Mouse (Mus musculus): ENCODE measurements at regions not wholly inside any gene's neighbourhood (a gene's known extent, or its start where the extent isn't known, plus 50 kb on each side); places are given as distances from the start of the nearest gene placed in this dataset.

DNA sequence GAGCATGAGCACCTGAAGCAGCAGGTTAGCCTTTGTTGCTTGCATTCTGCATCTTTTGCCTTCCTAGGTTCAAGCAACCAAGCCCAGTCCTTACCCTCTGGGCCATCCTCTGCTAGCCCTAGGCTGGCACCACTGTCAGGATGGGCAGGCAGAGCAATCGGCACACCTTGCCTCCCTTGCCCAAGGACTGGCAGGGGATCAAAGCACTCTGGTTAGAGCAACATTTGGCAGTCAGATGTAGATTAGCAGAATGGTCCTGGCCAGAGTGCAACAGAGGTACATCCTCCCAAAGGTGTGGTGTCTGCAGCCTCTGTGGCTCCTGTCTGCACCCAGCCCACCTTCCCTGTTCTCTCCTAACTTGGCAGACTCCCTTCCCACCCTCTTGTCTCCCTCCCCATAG is 244.9 kb upstream of the Maf start:
- Histone ChIP-seq H3K36me3 (ENCODE audit: control insufficient read depth, insufficient read depth, low read length) (no peaks in the 10 kb centered on the region), H3K4me2 (ENCODE audit: low read length) (no peak overlapping the region), H3K4me3 (ENCODE audit: low read depth, low read length) (no peak overlapping the region), H3K4me1 (replicated peaks; ENCODE audit: control insufficient read depth, insufficient read depth, low read length) (no peaks in the 10 kb centered on the region), H3K9me3 (ENCODE audit: control insufficient read depth, low read length) (no peaks in the 10 kb centered on the region), H3K9ac (ENCODE audit: low read length) (no peak overlapping the region), H3K27ac (ENCODE audit: low read depth) (no peak overlapping the region), H3K27me3 (replicated peaks; ENCODE audit: control insufficient read depth, insufficient read depth, low read length) (no peaks in the 10 kb centered on the region)
- WGBS: 82% methylated on average over 1 of the region's 1 CpGs
- ATAC-seq (replicated peaks; ENCODE audit: low FRiP score, low TSS enrichment, low read depth) (no peak), DNase-seq (ENCODE audit: low spot score) (no peak)

DNA sequence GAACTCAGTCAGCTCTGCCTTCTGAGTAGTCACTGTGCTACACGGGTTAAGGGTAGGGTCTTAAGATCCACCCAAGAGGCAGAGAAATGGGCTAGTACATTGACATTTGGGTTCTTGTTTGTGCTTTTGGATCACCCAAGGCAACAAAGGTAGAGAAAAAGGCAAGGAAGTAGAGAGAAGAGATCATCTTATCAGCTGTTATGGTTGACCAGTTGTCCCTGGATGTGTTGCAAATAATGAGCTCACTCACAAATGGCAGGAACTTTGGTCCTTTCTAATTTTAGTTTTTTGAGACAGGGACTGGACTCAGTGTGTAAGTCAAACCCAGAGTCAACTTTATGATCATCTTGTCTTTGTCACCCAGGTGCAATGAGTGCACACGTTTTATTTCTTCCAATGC is 241.3 kb upstream of the Maf start:
- H3K27ac ChIP-seq (ENCODE audit: low read depth): no peak overlapping the region
- H3K4me1 ChIP-seq (replicated peaks; ENCODE audit: control insufficient read depth, insufficient read depth, low read length): no peaks in the 10 kb centered on the region
- 82% methylated on average over 2 of the region's 2 CpGs for WGBS
- H3K9ac ChIP-seq (ENCODE audit: low read length): no peak overlapping the region
- no peak for DNase-seq (ENCODE audit: low spot score)
- no peaks in the 10 kb centered on the region for H3K36me3 ChIP-seq (ENCODE audit: control insufficient read depth, insufficient read depth, low read length)
- no peak overlapping the region for H3K4me2 ChIP-seq (ENCODE audit: low read length)
- no peaks in the 10 kb centered on the region for H3K9me3 ChIP-seq (ENCODE audit: control insufficient read depth, low read length)
- no peaks in the 10 kb centered on the region for H3K27me3 ChIP-seq (replicated peaks; ENCODE audit: control insufficient read depth, insufficient read depth, low read length)
- no peak overlapping the region for H3K4me3 ChIP-seq (ENCODE audit: low read depth, low read length)
- no peak for ATAC-seq (replicated peaks; ENCODE audit: low FRiP score, low TSS enrichment, low read depth)

- no peaks in the 10 kb centered on the region for H3K9me3 ChIP-seq (ENCODE audit: control insufficient read depth, low read length)
- no peak overlapping the region for H3K4me2 ChIP-seq (ENCODE audit: low read length)
- H3K27ac ChIP-seq (ENCODE audit: low read depth): no peak overlapping the region
- no peaks in the 10 kb centered on the region for H3K27me3 ChIP-seq (replicated peaks; ENCODE audit: control insufficient read depth, insufficient read depth, low read length)
- no peak overlapping the region for H3K9ac ChIP-seq (ENCODE audit: low read length)
- WGBS: 90% methylated on average over 2 of the region's 2 CpGs
- DNase-seq (ENCODE audit: low spot score) (no peak), ATAC-seq (replicated peaks; ENCODE audit: low FRiP score, low TSS enrichment, low read depth) (no peak)
- no peaks in the 10 kb centered on the region for H3K36me3 ChIP-seq (ENCODE audit: control insufficient read depth, insufficient read depth, low read length)
- H3K4me3 ChIP-seq (ENCODE audit: low read depth, low read length): no peak overlapping the region
- H3K4me1 ChIP-seq (replicated peaks; ENCODE audit: control insufficient read depth, insufficient read depth, low read length): peaks cover 7% of the 10 kb centered on the region; the same call in 1 of the 2 replicates
Measured at GRCm38 (mm10) chr8:115948036-115948435, 240.4 kb upstream of the Maf start.

DNA sequence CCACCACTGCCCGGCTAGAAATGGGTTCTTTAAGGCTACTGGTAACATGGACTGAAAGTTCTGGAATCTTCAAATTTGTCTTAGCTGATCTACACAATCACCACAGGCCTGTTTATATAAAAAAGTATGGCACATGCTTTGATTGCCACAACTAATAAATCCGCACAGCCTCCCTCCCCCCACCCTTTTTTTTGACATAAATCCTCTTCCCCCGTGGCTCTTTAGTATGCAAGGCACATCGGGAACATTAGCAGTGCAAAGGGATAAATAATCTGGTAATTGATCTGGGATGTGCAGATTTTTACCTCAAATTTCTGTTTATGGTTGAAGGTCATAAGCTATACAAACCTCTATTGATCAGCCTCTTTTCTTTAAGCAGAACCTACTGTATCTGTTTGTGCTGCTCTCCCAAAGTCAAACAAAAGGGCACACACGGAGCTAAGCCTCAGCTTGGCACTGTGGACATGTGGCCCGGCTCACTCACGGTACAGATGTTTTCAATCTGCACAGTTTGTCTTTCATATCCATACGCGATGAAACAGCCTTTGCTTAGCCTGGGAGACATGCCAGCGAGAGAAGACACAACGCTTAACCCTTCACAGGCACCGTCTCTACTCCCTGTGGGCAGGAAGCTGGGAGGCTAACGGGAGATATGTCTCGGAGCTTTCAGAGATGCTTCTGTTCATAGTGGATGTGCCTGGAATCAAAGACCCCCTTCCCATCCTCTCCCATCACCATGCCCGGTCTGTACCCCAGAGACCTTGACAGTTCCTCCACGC is 235.3 kb upstream of the Maf start:
- ATAC-seq (replicated peaks; ENCODE audit: low FRiP score, low TSS enrichment, low read depth) (0 out of 2 replicates have a peak, but pooled peaks have one; percentile 47), DNase-seq (ENCODE audit: low spot score) (peak; percentile 63)
- H3K9me3 ChIP-seq (ENCODE audit: control insufficient read depth, low read length): no peaks in the 10 kb centered on the region
- no peaks in the 10 kb centered on the region for H3K27me3 ChIP-seq (replicated peaks; ENCODE audit: control insufficient read depth, insufficient read depth, low read length)
- H3K4me1 ChIP-seq (replicated peaks; ENCODE audit: control insufficient read depth, insufficient read depth, low read length): peaks cover 7% of the 10 kb centered on the region; the same call in 1 of the 2 replicates
- H3K27ac ChIP-seq (ENCODE audit: low read depth): peak overlapping the region; percentile 62
- H3K9ac ChIP-seq (ENCODE audit: low read length): no peak overlapping the region
- H3K36me3 ChIP-seq (ENCODE audit: control insufficient read depth, insufficient read depth, low read length): no peaks in the 10 kb centered on the region
- 34% methylated on average over 16 of the region's 16 CpGs for WGBS
- peak overlapping the region; percentile 31 for H3K4me2 ChIP-seq (ENCODE audit: low read length)
- no peak overlapping the region for H3K4me3 ChIP-seq (ENCODE audit: low read depth, low read length)

GRCm38 (mm10) chr8:115929472-115930210 is 222.0 kb upstream of the Maf start:
- H3K4me3 ChIP-seq (ENCODE audit: low read depth, low read length): no peak overlapping the region
- peaks cover 6% of the 10 kb centered on the region for H3K4me1 ChIP-seq (replicated peaks; ENCODE audit: control insufficient read depth, insufficient read depth, low read length)
- no peaks in the 10 kb centered on the region for H3K9me3 ChIP-seq (ENCODE audit: control insufficient read depth, low read length)
- peak overlapping the region; percentile 39 for H3K27ac ChIP-seq (ENCODE audit: low read depth)
- no peaks in the 10 kb centered on the region for H3K36me3 ChIP-seq (ENCODE audit: control insufficient read depth, insufficient read depth, low read length)
- no peak overlapping the region for H3K4me2 ChIP-seq (ENCODE audit: low read length)
- no peak overlapping the region for H3K9ac ChIP-seq (ENCODE audit: low read length)
- DNase-seq (ENCODE audit: low spot score) (no peak), ATAC-seq (replicated peaks; ENCODE audit: low FRiP score, low TSS enrichment, low read depth) (peak; percentile 81; the same call in 1 of the 2 replicates)
- WGBS: 28% methylated on average over 8 of the region's 8 CpGs
- H3K27me3 ChIP-seq (replicated peaks; ENCODE audit: control insufficient read depth, insufficient read depth, low read length): no peaks in the 10 kb centered on the region

GRCm38 (mm10) chr8:115921889-115922288 is 214.3 kb upstream of the Maf start:
- ATAC-seq (replicated peaks; ENCODE audit: low FRiP score, low TSS enrichment, low read depth): no peak
- H3K36me3 ChIP-seq (ENCODE audit: control insufficient read depth, insufficient read depth, low read length): no peaks in the 10 kb centered on the region
- H3K27ac ChIP-seq (ENCODE audit: low read depth): no peak overlapping the region
- no peak overlapping the region for H3K4me2 ChIP-seq (ENCODE audit: low read length)
- no peak for DNase-seq (ENCODE audit: low spot score)
- H3K9ac ChIP-seq (ENCODE audit: low read length): no peak overlapping the region
- no peak overlapping the region for H3K4me3 ChIP-seq (ENCODE audit: low read depth, low read length)
- peaks cover 6% of the 10 kb centered on the region; the same call in 1 of the 2 replicates for H3K4me1 ChIP-seq (replicated peaks; ENCODE audit: control insufficient read depth, insufficient read depth, low read length)
- no peaks in the 10 kb centered on the region for H3K27me3 ChIP-seq (replicated peaks; ENCODE audit: control insufficient read depth, insufficient read depth, low read length)
- WGBS: 92% methylated on average over 6 of the region's 6 CpGs
- no peaks in the 10 kb centered on the region for H3K9me3 ChIP-seq (ENCODE audit: control insufficient read depth, low read length)

DNA sequence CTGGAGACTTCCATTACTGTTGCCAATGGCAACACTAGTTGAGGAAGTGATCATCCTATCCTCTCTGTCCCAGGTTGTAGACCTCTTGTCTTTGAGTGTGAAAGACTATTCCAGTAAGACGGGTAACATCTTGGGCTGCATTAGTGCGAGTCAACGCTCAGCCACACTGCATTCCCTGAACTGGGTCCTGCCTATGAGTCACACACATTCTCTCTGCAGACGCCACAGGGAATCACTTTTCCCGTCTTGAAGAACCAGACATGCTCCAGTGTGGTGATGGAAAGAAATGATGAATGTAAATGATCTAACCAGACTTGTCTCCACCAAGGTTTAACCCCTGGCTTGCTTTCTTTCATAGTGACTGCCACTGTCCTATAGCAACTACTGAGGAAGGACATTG is 199.1 kb upstream of the Maf start:
- no peak for DNase-seq (ENCODE audit: low spot score)

GRCm38 (mm10) chr8:115903853-115904420 is 196.3 kb upstream of the Maf start:
- no peaks in the 10 kb centered on the region for H3K36me3 ChIP-seq (ENCODE audit: control insufficient read depth, insufficient read depth, low read length)
- WGBS: 73% methylated on average over 6 of the region's 6 CpGs
- no peaks in the 10 kb centered on the region for H3K9me3 ChIP-seq (ENCODE audit: control insufficient read depth, low read length)
- no peak overlapping the region for H3K4me2 ChIP-seq (ENCODE audit: low read length)
- ATAC-seq (replicated peaks; ENCODE audit: low FRiP score, low TSS enrichment, low read depth) (no peak), DNase-seq (ENCODE audit: low spot score) (no peak)
- H3K4me1 ChIP-seq (replicated peaks; ENCODE audit: control insufficient read depth, insufficient read depth, low read length): no peaks in the 10 kb centered on the region
- no peak overlapping the region for H3K4me3 ChIP-seq (ENCODE audit: low read depth, low read length)
- no peak overlapping the region for H3K27ac ChIP-seq (ENCODE audit: low read depth)
- no peak overlapping the region for H3K9ac ChIP-seq (ENCODE audit: low read length)
- H3K27me3 ChIP-seq (replicated peaks; ENCODE audit: control insufficient read depth, insufficient read depth, low read length): no peaks in the 10 kb centered on the region

More for the DNA sequence above, 199.1 kb upstream of the Maf start:
- H3K4me1 ChIP-seq (replicated peaks; ENCODE audit: control insufficient read depth, insufficient read depth, low read length): no peaks in the 10 kb centered on the region
- no peaks in the 10 kb centered on the region for H3K36me3 ChIP-seq (ENCODE audit: control insufficient read depth, insufficient read depth, low read length)
- no peak overlapping the region for H3K4me3 ChIP-seq (ENCODE audit: low read depth, low read length)
- ATAC-seq (replicated peaks; ENCODE audit: low FRiP score, low TSS enrichment, low read depth): no peak
- H3K9ac ChIP-seq (ENCODE audit: low read length): no peak overlapping the region
- H3K27me3 ChIP-seq (replicated peaks; ENCODE audit: control insufficient read depth, insufficient read depth, low read length): no peaks in the 10 kb centered on the region
- 86% methylated on average over 5 of the region's 5 CpGs for WGBS
- no peak overlapping the region for H3K4me2 ChIP-seq (ENCODE audit: low read length)
- H3K27ac ChIP-seq (ENCODE audit: low read depth): no peak overlapping the region
- no peaks in the 10 kb centered on the region for H3K9me3 ChIP-seq (ENCODE audit: control insufficient read depth, low read length)
